Mouse (Mus musculus) v-Abl transformed pro-B cells (cell line): ENCODE measurements around the gene Trim8.

Experiments
- in situ Hi-C, 2 experiments: fragments of 400-800 bp; cut with MboI; formaldehyde crosslinking; loops; one replicate each; pipeline ENCODE4 v1.15.1; 2025; ENCODE audit not compliant: unreplicated experiment in 2 of 2

Gene Trim8

DNA sequence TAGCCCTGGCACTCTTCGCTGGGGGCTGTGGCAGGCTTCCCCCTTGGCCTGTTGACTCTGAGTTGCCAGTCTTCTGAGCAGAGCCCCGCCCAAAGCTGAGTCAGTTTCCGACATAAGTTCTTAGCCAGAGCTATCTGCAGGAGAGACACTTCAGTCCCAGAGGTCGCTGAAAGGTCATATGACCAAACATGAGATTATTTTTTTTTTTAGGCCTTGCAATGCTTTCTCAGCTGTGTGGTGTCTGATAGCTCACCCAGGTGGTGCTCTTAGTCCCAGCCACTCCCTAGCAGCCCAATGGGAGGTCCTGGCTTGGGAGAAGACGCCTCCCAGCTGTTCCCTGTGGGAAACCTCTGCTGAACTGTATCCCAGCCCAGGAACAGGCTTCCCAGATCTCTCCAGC is 22.7 kb upstream of the Trim8 start:
- in situ Hi-C loops: no loop called here

DNA sequence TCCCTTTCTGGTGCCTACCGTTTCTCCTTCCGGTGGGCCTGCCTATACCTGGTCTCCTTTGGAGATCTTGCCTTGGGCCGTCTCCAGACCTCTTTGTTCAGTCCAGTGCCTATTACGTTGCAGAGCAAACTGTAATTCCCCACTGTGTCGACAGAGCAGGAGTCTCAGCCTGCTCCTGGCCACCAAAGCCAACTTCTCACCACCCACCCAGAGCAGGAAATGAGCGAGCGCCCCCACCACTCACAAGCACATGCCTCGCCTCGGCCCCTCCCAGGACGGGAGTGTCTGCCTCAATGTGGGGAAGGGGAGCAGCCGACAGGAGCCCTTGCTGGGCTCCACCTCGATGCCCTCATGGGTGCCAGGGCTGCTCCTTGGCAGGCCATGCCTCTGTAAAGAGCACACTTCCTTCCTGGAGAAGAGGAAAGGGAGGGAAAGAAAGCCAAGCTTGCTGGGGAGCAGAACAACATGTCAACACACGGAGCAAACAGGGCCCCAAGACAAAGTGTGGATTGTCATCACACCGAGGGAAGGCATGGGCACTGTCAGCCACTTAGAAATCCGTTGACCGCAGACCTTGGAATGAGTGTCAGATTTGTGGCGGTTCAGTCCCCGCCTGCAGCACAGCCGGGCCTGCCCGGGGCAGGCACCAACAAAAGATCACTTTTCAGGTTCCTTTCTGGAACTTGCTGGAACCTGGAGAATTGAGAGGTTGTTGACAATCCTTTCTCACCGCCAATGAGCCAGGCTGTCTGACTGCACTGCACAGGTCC is 22.0 kb upstream of the Trim8 start:
- in situ Hi-C loops: loop anchor here in 1 of 2 experiments (5.0 kb wide), 1 partner anchor 32 kb away; no protein-coding TSS in a partner anchor

DNA sequence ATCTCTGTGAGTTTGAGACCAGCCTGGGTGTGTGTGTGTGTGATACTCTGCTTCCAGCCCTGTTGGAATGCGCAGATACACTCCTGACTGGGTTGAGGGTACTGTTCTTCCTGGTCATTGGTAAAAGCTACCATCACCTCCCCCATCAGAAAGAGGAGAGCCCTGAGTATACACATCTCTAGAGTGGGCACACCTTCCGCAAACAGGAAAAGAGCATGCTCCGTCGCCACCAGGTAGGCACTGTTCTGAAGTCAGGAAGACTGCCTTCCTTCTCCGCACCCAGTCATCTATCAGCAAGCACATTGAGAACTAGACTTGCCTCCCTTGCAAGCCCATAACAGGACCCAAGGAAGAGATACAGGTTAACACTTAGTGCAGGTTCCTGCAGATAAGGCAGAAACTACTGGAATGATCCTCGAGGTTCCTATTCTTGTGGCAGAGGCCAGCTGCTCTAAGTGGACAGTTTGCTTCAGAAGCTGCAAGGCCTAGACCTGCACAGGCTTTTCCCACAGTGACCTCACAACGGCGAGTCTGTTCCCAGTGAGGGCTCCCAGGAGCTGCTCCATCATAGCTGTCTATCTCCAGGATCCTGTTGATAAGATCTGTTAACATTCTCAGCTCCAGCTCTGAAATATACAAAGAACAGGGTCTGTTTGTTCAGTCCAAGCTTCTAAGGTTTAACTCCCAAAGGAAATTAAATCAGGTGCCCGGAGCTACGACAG is 20.7 kb upstream of the Trim8 start:
- in situ Hi-C loops: loop anchor here in 1 of 2 experiments (5.0 kb wide), 1 partner anchor 33 kb away; no protein-coding TSS in a partner anchor

DNA sequence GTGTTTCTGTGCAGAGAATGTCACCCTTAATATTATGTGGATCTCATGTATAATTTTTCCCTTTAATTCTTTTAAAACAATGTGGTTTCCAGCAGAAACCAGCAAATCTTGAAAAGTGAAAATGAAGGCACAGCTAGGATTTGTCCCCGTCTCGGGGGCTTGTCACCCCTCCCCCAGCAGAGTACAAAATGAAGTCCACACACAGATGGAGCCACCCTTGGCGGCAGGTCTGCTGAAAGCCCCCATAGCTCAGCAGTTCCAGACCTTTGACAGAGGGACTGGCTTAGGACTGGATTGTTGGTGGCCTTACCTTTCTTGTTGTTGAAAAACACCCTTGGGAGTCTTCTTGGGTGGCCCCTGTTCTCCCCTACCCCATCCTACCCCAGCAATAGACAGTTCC is 20.1 kb upstream of the Trim8 start:
- in situ Hi-C loops: loop anchor here in 1 of 2 experiments (5.0 kb wide), 1 partner anchor 34 kb away; no protein-coding TSS in a partner anchor

DNA sequence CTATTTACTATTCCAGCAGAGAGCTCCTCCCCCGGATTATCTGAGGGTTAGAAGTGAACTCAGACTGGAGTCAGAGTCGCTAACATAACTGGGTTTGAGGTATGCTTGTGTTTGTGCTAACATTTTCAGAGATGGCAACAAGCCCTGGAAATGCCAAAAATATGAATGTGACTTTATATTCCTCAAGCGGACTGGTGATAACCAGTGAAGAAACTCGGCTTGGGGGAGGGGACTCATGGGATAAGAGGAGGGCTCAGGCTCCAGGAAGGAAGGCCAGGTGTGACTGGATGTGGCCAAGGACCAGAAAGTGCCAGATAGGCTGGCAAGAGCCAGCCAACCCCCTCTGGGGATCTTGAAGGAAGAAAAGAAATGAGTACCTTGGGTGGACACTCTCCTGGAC is 19.7 kb upstream of the Trim8 start:
- in situ Hi-C loops: loop anchor here in 1 of 2 experiments (5.0 kb wide), 1 partner anchor 34 kb away; no protein-coding TSS in a partner anchor

DNA sequence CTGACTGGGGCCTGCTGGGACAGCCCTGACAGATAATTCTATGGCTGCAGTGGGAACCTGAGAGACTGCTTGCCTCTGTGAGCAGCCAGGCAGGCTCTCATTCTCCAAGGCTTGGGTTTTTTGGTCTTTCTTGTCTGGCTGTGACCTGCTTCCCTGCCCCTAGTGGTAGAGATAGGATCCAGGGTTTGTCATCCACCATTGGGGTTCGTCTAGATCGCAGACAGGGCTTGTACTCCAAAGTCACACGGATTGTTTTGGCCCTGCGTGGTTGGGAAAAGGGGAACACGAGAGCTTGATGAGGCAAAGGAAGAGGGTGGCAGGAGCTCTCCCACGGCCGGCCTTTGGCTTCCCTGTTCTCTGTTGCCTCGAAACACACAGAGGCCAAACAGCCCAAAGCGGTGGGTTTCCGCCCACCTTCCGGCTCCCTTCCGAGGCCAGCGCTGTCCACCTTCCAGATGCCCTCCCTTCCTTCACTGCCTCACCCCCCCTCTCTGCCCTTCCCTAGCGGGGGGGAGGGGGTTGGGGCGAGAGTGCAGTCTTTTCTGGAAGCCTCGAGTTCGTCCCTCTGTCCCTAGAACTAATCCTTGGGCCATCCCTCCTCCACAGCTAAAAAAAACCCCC is 18.5 kb upstream of the Trim8 start:
- in situ Hi-C loops: loop anchor here in 1 of 2 experiments (5.0 kb wide), 1 partner anchor 36 kb away; no protein-coding TSS in a partner anchor

DNA sequence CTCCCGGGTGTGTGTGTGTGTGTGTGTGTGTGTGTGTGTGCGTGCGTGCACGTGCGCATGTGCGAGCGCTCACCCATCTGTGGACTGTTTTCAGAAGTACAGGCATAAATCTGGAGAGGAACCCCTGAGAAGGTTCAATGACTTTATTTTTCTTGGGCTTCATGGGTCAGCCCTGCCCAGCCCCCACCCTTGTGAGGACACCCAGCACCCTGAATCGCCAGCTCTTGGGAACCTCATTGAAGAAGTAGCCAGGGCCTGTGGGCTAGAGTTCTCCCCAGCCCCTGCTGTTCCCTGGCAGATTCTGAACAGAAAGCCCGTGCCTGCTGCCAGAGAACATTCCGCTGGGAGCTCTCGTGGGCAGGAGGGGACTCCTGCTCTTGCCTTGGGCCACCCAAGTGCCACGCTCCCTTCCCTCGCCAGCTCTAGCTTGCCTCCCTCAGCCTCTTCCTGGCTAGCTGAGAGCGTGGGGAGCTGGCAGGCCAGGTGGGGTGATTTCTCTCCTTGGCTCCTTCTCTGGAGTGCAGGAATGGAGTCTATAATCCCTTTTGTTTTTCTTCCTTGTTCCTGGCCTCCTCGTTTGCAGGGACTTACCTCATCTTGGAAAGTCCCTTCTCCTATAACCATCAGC is 17.7 kb upstream of the Trim8 start:
- in situ Hi-C loops: loop anchor here in 1 of 2 experiments (5.0 kb wide), 1 partner anchor 37 kb away; no protein-coding TSS in a partner anchor

DNA sequence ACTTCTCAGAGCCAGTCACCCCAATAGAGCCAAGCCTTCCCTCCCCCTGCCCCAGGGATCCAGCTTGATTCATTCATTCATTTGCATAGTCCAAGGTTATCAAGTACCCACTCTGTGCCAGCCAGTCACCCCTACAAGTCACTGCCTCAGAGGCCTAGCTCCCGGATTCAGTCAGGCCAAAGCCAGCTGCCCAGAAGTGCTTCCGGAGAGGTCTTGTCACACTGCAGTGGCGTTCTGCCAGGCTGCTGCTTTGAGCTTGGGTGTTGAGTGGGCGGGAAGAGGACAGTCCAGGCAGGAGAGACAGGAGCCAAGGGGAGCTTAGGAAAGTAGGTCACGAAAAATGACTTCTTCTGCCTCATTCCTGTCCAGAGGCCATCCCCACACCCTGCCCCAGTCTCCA is 17.0 kb upstream of the Trim8 start:
- in situ Hi-C loops: loop anchor here in 1 of 2 experiments (5.0 kb wide), 1 partner anchor 37 kb away; no protein-coding TSS in a partner anchor

DNA sequence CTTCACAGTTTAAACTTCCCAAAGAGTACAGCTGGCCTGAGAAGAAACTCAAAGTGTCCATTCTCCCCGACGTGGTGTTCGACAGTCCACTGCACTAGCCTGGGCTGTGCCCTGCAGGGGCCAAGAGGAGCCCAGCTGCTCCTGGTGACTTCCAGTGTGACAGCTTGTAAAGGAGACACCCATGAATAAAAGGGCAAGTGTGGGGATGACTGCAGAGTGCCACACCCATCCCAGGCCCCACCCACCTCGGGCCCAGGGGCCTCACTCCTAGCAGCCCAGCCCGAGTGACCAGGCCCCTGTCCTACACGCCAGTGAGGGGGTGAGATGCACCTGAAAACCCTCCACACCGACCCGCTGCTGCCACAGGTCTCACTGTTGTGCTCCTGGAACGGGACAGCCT is 15.7 kb upstream of the Trim8 start:
- in situ Hi-C loops: no loop called here

DNA sequence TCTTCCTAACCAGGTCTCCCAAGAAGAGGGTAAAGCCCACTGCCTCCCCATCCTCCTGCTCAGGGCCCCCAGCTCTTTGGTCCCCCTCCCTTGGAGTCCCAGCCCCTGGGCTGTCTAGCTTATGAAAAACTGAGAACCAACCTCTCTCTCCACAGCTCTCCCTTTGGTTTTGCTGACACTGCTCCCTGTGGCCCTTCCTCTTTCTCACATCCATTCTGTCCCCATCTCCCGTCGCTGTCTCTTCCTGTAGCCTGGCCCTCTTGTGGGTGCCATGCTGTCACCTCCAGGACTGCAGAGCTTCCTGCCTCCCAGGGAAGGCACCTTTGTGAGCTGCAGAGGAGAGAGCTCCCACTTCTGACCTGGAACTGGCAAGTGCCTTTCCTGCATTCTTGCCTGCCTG is 14.8 kb upstream of the Trim8 start:
- in situ Hi-C loops: no loop called here

DNA sequence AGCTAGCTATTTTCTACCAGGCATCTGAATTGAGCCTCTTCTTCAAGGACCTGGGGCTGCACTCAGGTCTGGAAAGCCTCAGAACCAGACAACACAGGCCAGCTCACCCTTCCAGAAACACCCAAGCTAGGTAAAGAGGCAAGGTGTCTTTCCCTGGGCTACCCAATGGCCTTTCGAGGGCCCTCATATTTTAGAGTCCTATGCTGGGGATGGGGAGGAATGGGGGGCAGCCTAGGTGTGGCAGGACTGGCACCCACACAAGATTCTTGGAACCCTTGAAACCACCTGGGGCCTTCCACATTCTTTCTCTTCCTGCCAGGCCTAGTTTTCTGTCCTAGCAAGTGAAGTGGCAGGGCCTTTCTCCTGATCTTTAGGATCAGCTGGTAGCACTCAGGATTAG is 12.1 kb upstream of the Trim8 start:
- in situ Hi-C loops: no loop called here

DNA sequence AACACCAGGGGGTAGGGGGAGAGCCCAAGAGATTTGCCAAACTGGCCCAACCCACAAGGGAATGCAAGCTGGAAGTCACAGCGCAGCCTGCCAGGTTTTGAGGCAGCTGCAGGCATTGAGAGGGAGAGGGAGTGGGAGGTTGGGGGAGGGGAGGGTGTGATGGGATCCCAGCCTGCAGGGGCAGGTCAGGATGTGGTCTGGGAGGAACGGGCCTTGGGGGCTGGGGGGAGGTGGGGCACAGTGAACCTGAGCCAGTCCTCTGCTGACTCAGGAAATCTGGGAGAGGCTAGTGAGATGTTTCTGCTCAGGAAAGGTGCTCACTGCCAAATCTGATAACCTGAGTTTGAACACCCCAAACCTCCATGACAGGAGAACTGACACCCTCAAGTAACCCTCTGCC is 10.9 kb upstream of the Trim8 start:
- in situ Hi-C loops: no loop called here

DNA sequence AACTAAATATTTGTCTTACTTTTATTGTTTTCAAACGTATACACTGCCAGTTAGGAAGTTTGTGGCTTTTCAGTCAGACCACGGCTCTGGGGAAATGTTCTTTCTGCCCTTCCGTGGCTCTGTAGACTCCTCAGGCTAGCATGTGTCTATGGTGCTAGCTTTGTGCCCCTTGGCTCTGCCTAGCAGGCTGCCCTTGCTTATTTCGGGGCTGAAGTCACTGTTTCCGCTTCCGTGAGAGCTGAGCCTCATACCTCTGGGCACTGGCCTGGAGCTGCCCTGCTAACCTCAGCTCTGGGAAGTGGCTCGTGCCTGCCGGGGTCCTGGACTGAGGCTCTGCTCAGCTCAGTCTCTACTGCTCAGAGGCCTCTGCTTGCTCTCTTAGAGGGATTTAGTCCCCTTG is 6.4 kb upstream of the Trim8 start:
- in situ Hi-C loops: no loop called here

DNA sequence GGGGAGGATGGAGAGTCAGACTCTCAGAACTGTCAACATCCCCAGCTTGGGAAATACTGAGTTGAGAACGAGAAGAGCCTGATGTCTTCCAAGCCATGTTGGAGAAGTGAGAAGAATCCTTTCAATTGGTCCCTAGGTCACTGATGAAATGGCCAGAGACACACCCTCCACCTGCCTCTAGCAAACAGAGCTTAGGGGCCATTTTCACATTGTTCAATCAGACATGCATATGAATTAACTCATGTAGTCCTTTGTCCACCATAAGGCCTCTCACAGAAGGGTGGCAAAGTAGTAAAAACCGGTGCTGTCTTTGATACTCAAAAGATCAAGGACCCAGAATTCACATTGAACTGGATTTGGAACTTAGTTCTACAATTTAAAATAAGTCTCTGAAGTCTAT is 4.3 kb upstream of the Trim8 start:
- in situ Hi-C loops: no loop called here

DNA sequence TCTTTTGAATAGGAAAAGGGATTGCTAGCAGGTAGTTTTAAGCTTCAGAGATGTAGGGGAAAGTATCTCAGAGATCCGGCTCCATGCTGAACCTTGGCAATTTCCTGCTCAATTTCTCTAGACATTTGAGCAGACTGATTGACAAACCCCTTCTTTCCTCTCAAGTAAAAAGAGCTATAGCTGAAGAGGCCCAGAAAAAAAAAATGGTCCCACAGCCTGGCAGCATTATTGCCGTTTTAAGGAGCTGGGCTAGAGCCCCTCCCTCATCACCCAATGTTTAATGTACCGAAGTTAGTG is 2.0 kb upstream of the Trim8 start:
- in situ Hi-C loops: no loop called here

DNA sequence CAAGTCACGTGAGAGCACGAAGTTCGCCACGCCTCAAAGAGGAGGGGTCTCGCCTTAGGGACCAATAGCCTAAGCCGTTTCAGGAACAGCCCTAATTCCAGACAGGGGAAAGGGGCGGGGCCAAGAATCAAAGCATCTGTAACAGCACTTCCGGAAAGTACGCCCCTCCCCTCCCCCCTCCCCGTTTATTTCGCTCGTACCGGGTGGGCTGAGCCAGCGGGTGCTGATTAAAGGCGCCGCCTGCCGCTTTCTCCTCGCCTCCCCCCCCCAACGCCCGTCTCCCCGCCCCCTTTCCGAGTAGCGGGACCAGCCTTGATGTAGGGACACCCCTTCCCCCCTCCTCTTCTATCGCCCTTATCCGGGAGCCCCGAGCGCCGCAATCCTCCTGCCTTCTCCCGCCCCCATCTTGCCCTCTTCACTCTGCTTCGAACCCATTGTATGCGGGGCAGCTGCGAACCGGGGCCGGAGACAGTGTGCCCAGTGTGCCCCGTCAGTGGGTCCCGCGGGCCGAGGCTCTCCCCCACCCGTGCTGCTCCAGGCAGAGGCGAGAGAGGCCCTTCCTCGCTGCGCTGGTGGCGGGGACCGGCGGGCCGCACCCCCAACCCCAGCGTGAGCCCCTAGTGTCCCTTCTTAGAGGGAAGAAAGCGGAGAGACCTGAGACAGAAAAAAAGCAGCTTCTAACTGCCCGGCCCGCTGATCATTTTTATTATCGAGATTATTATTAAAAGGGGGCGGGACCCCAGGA is 1.5 kb upstream of the Trim8 start:
- in situ Hi-C loops: loop anchor here (5.0 to 25.0 kb wide), 3 partner anchors 33 to 963 kb away; no protein-coding TSS in a partner anchor

DNA sequence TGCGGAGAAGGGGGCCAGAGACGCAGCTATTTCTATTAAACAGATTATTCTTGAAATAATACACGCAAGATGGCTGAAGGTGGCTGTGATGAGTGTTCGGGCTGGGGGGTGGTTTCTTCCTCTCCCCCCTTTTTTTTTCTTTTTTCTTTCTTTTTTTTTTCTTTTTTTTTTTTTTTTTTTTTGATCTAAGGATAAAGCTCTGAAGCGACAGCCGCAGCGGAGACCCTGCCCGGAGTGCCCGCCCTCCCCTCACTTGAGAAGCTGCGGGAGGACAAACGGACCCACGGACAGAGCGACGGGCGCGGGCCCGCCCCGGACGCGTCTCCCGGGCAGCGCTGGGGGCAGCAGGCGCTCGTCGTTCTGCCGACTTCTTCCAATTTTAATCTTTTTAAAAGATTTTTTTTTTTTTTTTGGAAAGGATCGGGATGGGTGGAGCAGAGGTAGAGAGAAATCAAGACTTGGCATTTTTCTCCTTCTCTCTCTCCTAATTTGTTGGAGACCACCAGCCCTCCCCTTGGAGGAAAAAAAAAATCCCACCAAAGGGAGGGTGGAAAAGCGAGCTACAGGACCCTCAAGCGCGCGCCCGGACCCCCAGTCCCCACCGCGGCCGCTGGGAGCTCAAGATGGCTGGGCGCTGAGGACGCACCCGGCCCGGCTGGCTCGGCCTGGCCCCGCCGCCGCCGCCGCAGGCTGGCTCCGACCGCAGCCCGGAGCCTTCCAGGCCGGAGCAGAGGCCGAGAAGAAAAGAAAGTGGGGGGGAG is 741 bp upstream of the Trim8 start:
- in situ Hi-C loops: loop anchor here (5.0 to 25.0 kb wide), 3 partner anchors 33 to 963 kb away; no protein-coding TSS in a partner anchor

DNA sequence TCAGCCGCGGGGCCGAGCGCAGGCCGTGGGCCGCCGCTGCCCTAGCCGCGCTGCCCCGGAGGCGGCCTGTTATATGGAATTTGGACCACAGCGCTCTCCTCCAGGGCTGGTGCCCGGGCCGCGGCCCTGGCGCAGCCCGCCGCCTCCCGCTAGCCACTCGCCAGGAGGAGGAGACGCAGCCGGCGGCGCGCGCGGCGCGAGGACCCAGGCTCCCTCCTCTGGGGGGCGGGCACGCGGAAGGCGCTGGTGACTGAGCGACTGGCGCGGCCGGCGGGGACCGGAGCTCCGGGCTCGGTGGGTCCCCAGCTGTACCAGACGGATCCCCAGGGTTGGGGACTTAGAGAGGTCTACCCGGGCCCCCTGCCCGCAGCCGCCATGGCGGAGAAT is 560 bp downstream of the Trim8 start:
- in situ Hi-C loops: loop anchor here (5.0 to 25.0 kb wide), 3 partner anchors 35 to 965 kb away; no protein-coding TSS in a partner anchor

DNA sequence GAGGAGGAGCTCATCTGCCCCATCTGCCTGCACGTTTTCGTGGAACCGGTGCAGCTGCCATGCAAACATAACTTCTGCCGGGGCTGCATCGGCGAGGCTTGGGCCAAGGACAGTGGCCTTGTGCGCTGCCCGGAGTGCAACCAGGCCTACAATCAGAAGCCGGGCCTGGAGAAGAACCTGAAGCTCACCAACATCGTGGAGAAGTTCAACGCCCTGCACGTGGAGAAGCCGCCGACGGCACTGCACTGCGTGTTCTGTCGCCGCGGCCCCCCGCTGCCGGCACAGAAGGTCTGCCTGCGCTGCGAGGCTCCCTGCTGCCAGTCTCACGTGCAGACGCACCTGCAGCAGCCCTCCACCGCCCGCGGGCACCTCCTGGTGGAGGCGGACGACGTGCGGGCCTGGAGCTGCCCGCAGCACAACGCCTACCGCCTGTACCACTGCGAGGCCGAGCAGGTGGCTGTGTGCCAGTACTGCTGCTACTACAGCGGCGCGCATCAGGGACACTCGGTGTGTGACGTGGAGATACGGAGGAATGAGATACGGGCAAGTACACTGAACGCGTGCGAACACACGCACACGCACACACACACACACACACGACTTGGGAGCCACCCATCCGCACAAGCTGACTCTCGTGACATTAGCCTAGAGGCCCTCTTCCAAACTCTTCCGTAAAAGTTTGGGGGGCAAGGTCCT is 1.1 kb downstream of the Trim8 start:
- in situ Hi-C loops: loop anchor here (5.0 to 25.0 kb wide), 3 partner anchors 35 to 965 kb away; no protein-coding TSS in a partner anchor
